Mouse (Mus musculus): Measurements from ENCODE around the gene Pphln1.
A peak's percentile ranks its signal among the peaks of the same experiment; 100 is the strongest.

Pphln1 gene

DNA sequence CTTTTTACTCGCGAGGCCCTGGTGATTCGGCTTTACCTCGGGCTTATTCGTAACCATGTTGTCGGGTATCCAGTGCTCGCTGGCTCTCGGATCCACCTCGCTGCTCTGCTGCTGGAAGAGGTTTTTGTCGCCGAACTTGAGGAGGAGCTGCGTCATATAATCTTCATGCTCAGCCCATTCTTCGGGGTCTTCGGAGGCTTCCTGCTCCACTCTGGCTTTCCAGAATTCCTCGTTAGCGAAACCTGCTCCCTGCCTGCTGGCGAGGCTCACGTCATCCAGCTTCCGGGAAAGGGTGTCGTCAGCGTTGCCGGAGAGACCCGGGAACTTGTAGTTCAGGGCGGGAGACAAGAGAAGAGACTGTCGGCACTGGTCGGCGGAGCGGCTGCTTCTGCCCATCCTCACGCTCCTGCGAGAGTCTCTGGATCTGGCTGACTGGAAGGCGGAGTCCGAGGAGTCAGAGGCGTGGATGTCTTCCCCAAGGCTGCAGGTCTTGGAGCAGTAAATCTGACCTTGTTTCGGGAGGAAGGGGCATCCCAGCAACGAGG, 105.1 kb downstream of the Pphln1 start:
- DNase-seq (ENCODE audit: low spot score) = no peak

- no peak for DNase-seq (ENCODE audit: low spot score)
Measured at GRCm38 (mm10) chr15:93504808-93505207, 106.7 kb downstream of the Pphln1 start.

GRCm38 (mm10) chr15:93510690-93511336, 112.7 kb downstream of the Pphln1 start:
- DNase-seq (ENCODE audit: low spot score) = no peak

GRCm38 (mm10) chr15:93512437-93512836, 114.3 kb downstream of the Pphln1 start:
- DNase-seq (ENCODE audit: low spot score) = no peak

DNA sequence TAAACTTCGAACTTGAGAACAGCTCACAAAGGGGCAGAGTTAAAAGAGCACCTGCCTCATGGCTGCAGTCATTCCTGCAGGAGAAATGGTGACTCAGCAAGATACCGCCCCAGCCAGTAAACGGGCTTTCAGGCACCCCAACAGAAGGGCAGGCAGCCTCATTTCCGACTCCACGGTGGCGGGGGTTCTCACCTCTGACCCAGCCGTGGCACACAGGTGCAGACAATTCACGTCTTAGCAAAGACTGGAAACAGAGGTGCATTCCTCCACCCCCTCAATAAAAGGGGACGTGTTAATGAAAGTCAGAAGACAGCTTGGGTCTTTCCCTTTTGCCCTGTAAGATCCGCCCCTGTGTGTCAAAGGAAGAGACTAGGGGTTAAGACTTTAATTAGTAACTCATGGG, 115.8 kb downstream of the Pphln1 start:
- DNase-seq (ENCODE audit: low spot score) = no peak

GRCm38 (mm10) chr15:93515316-93515715, 117.2 kb downstream of the Pphln1 start:
- no peak for DNase-seq (ENCODE audit: low spot score)

GRCm38 (mm10) chr15:93517022-93517565, 118.9 kb downstream of the Pphln1 start:
- no peak for DNase-seq (ENCODE audit: low spot score)

DNA sequence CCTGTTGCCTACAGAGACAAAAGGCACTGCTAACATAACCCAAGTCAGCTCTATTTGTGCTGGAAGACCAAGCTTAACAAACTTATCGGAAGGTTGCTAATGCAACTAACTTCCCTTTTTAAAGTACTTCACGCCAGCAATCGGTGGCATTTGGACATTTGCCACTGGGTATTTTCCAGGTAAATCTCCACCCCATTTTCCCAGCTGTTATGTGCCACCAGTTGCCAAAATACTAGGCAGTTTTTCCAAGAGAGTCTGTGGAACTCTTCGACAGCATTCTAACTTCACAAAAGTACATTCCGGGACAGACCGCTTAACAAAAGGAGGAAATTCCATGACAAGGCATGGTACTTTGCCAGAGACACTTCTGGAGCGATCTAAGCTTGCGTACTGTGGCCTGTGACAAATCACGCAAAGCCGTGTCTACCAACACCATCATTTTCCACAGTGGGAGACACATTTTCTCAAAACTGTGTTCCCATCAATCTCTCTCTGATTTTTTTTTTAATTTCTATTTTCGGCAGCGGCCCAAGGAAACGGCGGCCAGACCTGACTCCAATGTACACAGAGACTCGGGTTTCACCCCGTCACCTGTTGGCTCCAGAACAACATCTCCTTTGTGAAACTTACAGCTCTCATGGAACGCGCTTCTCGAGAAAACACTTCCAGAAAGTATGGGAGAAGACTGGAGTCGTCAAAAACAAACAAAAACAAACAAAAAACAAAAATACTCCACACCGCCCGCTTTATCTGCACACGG, 120.2 kb downstream of the Pphln1 start:
- no peak for DNase-seq (ENCODE audit: low spot score)

GRCm38 (mm10) chr15:93518941-93519835, 121.0 kb downstream of the Pphln1 start:
- DNase-seq (ENCODE audit: low spot score) = peak; percentile 11

DNA sequence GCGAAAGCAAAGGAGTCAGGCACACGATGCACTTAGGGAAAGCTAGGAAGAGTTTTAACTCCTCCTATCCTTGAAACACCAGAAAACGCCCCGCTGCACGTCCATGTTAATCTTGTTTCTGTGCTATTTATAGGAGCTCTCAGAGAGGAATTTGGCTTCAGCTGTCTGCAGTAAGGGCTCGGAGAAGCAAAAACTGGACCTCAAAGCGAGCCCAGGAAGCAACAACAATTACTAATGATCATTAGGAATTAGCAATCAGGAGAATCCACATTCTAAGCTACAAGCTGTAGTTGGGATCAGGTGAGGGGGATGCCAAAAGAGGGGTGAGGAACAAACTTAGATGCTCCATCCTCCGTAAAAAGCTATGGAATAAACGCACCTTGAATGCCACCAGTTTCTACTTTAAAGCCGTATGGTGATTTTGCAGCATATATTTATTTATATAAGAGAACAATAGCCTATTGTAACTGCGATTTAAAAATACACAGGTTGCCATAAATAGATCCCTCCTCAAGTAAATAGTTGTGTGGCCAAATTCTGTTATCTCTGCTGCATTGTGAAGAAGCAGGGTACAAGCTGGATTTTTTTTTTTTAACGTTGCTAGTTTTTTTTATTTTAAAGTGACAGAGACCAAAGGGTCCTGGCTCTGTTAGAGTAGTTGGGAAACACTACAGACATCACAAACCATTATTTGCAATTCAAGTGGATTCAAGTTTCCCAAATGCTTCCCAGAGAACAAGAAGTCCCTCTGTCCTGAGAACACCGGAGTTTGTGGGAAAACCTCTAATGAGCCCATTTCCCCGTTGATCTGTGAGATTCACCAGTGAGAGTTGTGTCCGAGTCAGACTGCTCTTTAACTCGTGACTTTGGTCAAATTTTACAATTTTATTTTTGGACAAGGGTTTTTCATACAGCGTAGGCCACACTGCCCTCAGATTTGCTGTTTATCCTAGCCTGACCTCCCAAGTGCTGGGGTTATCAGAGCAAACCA, 122.0 kb downstream of the Pphln1 start:
- no peak for DNase-seq (ENCODE audit: low spot score)

GRCm38 (mm10) chr15:93521088-93521786, 123.1 kb downstream of the Pphln1 start:
- no peak for DNase-seq (ENCODE audit: low spot score)

- DNase-seq (ENCODE audit: low spot score) = no peak
Measured at GRCm38 (mm10) chr15:93521787-93522180, 123.6 kb downstream of the Pphln1 start.

GRCm38 (mm10) chr15:93525305-93525917, 127.3 kb downstream of the Pphln1 start:
- peak; percentile 20 for DNase-seq (ENCODE audit: low spot score)

GRCm38 (mm10) chr15:93529831-93530702, 131.9 kb downstream of the Pphln1 start:
- DNase-seq (ENCODE audit: low spot score) = no peak

- no peak for DNase-seq (ENCODE audit: low spot score)
Measured at GRCm38 (mm10) chr15:93530703-93531032, 132.5 kb downstream of the Pphln1 start.

GRCm38 (mm10) chr15:93536191-93536590, 138.0 kb downstream of the Pphln1 start:
- no peak for DNase-seq (ENCODE audit: low spot score)

DNA sequence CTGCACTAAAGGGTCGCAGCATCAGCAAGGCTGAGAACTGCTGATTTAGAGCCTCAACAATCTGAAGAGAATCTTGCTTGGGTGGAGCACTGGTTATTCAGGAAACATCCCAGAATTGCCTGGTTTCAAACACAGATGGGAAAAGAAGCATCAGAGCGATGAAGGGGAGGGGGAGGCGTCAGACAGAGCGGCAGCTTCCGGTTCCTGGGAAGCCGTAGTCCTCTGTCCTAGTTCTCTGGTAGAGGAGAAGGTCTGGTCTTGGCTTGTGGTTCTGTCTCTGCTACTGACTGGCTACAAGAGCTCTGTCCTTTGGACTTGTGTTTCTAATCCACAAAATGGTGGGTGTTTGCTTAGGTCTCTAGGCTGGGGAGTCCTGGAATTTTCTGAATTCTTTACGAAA, 139.6 kb downstream of the Pphln1 start:
- no peak for DNase-seq (ENCODE audit: low spot score)

DNA sequence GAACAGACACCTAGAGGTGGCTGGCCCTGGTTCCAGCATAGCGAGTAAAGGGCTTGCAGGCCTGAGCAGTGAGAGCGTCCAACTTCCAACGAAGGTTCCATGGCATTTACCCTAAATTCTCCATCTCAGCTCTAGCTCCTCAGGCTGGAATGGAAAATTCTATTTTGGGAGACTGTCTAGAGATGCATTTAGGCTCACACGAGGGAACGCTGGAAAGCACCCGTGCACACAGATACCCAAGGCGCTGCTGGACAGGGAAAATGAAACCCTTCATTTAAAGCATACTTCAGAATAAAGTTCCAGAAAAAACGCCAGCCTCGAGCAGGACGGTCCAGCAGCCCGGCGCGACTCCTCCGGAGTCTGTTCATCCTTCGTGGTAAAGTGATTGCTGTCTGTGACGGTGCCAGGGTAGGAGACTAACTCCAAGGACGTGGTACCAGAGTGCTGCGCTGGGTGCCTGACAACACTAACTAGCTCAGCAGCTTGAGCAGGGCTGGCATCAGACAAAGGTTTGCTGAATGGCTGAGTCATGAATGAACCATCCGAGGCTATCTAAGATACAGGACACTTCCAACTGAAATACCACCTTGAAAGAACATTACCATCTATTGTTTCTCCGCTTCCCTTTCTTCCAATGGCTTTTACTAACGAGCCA, 140.5 kb downstream of the Pphln1 start:
- no peak for DNase-seq (ENCODE audit: low spot score)
